Mouse (Mus musculus): ENCODE results near the gene Cldn7.
"Not testable (repeated sequence)": the region's sequence is repeated elsewhere in the genome, so short reads cannot be mapped to it uniquely, and the experiment has no call there.

The Cldn7 gene

DNA sequence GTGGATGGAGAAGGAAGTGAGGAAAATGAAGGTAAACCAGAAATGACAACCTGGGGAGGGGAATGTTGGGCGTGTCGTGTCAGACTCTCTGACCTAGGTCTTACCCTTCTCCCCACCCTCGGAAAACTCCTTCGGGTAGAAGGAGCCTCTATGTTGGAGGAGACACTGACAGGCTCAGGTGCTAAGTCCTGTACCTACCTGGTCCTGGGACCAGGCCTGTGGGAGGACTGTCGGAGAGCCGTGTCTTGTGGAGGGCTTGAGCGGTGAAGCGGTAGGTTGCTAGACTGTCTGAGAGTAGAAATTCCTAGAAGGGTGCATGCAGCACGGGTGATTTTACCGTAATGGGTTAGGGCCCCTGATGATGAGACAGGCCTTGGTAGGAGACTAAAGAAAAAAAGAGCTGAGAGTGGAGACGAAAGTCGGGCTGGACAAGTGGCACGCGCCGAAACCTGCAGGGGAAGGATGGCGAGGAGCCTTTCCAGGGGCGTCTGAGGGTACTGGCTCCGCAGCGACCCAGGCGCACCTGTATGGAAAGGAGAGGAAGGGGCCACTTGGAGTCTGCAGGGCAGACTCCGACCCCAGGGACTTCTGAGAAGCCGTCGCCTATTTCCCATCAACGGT is at the start of gene Cldn7:
Gene Cldn7, plus strand, starts transcription at position 130 of the 621 bp plus-strand sequence.
- no peak for DNase-seq (ENCODE audit: low spot score)

DNA sequence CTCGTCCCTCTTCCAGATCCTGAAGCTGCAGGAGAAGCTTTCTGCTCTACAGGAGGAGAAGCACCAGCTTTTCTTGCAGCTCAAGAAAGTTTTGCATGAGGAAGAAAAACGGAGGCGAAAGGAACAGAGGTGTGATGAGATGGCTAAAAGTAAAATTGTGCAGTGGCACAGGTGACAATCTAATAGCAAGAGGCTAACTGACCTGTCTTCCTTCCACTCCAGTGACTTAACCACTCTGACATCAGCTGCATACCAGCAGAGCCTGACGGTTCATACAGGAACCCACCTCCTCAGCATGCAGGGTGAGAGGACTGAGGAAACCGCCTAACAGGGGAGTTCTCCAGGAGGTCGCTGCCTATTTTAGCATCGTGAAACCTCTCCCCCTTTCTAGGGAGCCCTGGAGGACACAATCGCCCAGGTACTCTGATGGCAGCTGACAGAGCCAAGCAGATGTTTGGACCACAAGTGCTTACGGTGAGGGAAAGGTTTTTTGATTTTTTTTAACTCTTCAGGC is 49.6 kb upstream of the Cldn7 start:
- no peak for DNase-seq (ENCODE audit: low spot score)

DNA sequence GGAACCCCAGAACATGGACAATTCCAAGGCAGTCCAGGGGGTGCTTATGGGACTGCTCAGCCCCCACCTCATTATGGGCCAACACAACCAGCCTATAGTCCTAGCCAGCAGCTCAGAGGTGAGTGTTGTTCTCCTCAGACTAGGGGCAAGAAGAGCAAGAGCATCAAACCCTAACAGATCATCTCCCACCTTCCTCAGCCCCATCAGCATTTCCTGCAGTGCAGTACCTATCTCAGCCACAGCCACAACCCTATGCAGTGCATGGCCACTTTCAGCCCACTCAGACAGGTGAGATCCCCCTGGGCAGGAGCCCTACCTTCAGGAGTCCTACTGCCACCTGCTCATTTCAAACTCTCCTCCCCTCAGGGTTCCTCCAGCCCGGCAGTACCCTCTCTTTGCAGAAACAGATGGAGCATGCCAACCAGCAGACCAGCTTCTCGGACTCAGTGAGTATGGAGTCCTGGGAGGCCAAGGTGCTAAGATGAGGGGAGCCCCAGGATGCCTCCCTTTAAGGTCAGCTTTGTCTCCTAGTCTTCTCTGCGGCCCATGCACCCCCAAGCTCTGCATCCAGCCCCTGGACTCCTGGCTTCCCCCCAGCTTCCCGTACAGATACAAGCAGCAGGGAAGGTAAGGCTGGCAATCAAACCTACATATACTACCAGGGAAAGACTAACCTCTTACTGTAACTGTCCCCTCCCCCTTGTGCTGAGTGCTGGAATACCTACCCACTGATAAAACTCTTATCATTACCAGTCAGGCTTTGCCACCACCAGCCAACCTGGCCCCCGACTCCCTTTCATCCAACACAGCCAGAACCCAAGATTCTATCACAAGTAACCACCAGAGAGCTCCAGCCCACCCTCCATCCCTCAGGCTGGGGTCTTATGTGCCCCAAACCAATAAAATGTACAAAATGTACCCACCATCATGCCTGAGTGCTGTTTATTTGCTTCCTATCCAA is 48.6 kb upstream of the Cldn7 start:
- no peak for DNase-seq (ENCODE audit: low spot score)

DNA sequence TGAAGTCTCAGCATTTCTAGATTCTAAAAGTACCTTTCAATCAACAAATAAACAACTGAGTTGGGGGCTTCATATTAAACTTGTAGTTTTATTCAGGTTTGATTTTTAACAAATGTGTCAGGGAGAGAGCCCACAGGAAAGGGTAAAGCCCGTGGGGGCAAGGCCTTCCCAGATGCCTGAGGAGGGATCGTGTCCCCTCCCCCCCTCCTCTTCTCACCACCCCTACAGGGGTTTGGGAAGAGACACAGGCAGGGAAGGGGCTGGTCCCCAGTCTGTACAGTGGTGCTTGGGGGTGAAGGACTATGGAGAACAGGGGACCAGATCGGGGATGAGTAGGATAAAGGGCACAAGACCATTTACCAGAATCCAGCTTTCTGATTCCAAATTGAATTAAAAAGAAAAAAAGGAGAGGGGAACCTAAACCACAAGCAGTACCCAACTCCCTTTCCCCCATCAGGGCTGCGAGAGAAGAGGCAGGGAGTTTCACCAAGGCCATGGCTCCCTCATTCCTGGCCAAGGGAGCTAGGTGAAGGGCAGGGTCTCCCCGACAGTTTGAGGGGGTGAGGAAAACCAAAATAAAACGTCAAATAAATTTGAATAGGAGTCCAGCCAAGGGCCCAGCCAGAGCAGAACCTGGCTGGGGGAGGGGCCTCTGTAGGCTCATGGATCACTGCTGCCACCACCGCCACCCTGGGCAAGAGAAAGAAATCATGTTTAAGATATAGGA is 47.8 kb upstream of the Cldn7 start:
- DNase-seq (ENCODE audit: low spot score): not testable (repeated sequence)

DNA sequence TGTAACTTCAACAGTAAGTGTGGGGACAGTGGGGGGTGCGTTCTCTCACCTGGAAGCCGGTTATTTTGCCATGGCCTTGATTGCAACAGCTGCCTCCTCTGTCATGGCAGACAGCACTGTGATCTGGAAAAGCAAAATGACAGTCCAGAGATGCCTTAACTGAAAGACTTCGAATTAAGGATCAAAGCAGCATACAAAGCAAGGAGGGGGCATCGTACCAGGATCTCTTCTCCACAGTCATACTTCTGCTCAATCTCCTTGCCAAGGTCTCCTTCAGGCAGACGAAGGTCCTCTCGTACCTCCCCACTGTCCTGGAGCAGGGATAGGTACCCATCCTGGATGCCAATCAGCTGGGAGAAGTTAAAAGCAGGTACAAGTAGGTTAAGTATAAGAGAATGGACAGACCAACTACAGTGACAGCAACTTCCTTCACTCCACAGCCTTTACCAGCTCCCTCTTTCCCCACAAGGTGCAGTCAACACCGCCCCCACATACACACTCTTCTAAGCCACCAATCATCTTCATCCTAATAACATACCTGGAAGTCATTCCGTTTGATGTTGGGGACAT is 47.1 kb upstream of the Cldn7 start:
- no peak for DNase-seq (ENCODE audit: low spot score)

DNA sequence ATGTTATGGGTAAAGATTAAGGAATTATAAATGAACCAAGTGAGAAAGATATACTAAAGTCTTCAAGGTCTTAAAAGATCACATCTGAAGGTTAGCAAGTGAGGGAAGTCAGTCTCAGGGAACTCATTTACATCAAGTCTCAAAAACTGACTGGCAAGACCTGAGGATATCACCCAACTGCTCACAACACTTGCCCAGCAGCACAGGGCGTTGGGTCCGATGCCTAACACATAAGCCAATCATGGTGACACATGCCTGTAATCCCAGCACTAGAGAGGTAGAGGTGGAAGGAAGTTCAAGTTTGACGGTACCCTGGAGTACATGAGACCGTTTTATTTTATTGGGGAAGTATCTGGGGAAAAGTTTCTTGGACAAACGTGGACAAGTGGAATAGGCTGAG is 46.5 kb upstream of the Cldn7 start:
- no peak for DNase-seq (ENCODE audit: low spot score)

DNA sequence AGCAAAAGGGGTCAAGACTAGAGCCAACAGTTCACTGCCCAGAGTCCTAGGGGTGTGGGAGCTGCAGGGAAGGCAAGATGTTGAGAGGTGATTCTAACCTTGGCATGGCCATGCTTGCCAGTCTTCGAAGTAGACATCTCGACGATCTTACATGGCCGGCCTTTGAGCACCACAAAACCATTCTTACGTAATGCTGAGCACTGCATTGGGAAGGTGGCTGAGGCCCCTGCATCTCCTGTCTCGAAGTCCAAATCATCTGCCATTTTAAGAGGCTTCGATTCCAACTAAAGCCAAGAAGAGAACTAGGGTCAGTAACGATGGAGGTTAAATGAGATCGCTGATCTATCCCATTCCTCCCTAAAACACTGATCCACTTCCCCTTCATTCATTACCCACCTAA is 45.5 kb upstream of the Cldn7 start:
- DNase-seq (ENCODE audit: low spot score): no peak

DNA sequence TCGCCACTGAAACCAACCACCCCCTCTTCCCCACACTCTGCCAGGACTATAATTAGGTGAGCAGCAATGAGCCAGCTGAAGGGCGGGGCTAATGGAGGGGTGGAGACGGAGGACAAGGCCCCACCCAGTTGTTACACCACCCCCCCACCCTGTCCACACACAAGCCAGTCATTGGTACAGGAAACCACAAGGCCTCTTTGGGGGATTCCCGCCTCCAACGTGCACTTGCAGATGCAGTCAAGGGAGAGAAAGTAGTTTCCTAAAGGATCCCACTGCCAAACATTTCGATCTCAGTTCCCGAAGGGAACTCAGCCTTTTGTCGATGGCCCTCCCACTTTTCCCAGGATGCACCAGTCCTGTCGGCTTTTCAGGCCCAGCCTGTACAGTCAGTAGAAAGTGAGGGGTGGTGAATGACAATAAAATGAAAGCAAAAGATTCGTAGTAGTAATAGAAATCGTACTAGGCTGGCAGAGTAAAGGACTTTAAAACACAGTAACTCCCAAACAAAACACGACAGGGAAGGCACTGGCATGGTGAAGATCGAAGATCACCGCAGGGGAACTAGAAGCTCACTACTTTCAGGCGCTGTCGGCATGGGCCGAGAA is 44.8 kb upstream of the Cldn7 start:
- peak; percentile 81 for DNase-seq (ENCODE audit: low spot score)

DNA sequence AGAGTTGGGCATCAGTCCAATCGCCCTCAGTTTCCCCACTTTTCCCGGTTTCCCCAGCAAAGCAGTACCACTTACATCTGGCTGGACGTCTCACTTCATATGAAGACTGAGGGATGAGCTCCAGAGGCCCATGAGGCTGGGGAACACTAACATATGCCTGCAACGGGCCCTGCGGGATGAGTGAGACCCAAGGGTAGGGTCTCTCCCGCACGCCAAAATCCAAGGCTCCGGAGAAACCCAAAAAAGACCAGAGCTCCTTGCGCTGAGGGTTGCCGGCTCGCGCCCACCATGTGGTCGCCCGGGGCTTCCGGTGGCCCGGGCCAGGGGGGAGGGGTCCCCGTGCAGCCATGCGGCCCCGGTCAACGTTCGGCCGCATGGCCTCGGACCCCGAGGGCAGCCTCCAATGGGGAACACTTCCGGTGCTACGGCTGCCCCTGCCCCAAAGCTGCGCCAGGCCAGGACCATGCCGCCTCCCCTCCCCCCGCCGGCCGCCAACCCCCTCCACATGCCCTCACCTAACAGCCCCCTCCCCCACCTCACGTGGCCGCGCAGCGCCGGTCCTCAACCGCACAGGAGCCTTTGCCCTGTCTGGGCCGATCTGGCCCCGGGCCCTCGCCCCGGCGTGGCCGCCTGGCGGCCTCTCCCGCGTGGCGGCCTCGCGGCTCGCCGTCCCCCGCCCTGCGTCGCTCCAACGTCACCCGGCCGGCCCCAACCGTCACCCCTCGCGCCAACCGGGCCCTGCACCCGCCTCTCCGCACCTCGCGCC is 44.1 kb upstream of the Cldn7 start:
- DNase-seq (ENCODE audit: low spot score): peak; percentile 62

DNA sequence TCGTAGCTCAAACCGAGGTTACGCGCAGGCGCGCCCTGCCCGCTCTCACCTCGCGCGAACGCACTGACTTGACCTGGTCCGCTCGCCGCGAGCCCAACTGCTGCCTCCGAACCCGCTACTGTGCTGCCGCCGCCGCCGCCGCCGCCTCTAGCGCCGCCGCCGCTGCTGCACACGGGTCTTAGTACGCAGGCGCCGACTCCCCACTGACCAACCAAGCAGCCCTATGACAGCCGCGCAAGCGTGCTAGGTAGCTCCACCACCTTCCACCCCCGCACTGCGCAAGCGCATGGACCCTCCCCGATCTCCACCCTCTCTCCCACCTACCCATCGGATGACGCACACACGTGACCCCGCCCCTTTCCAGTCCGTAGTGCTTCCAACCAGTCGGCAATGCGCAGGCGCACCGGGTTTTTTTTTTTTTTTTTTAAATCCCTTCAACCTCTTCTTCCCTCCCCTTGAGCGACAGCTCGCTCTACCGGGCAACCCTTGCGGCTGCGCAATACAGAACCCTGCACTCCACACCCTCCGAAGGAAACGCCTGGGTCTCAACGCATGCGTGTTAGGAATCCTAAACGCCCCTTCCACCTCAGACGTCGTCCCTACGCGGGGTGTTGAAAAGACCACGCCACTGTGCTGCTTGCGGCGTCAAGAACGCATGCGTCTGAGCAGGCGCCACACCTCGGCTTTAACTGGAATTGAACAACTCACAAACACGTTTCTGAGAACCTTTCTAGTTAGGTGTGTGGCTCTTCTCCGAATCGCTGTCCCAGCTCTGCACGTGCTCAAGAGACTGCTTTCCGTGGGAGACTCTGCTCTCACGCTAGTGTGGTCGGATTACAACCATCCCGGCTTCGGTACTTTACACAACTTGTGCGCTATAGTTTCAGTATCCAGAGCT is 43.2 kb upstream of the Cldn7 start, which contains the start of gene Eif5a:
Gene Eif5a, minus strand, starts transcription at position 845 of the 898 bp plus-strand sequence.
- peak; percentile 100 for DNase-seq (ENCODE audit: low spot score)

DNA sequence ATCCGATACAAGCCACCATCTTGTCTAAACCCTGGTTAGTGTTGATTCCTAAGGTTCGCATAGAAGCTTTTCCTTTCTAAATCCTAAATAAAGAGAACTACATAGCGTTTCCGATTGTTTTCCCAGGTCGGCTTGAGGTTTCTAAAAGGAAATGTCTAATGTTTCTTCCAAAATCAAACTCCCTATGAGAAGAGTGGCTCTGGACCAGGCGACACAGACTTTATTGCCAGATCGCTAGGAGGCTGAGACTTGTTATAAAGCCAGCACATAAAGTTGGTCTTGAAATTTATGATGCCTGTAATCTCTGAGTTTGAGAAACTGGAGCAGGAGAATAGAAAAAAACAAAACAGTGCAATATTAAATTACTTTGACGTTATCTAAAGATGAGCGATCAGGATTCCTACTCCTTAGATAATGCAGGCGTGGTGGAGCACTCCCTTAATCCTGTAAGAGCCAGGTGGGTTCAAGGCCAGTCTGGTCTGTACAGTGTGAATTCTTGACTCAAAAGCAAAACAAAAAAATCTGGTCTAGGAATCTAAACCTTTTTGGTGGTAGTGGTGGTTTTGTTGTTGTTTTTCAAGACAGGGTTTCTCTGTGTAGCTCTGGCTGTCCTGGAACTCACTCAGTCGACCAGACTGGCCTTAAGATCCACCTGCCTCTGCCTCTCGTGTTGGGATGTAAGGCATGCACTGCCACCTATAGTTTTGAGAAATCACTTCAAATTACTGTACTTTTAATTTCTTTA is 42.4 kb upstream of the Cldn7 start:
- peak; percentile 52 for DNase-seq (ENCODE audit: low spot score)

DNA sequence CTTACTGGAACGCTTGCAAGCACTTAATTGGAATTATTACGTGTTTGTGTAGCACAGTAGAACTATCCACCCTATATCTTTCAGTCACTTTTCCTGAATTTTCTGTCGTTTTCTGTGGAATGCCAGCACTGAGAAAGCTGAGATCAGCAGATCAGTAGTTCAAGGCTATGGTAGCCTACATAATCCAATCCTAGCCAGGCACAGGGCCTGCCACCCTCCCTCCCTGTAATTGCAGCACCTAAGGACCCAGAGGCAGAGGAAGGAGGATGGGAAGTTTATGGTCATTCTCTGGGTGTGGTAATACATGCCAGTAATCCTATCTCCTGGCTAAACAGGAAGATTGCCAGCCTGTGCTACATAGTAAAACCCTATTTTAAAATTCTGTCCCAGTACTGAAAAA is 41.8 kb upstream of the Cldn7 start:
- no peak for DNase-seq (ENCODE audit: low spot score)

DNA sequence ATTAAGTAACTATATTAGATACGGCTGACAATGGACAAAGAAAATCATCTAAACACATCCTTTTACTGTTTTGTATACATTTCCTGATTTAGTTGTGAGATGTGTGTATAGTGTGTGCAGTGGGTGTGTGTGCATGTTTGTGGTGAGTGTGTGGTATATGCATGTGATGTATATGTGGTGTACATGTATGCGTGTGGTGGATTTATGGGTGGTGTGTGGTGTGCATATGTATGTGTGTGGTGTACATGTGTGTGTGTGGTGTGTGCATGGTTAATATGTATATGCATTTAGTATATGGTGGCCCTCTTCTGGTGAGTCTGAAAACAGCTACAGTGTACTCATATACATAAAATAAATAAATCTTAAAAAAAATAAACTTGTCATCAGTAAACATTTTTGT is 37.1 kb upstream of the Cldn7 start:
- no peak for DNase-seq (ENCODE audit: low spot score)

DNA sequence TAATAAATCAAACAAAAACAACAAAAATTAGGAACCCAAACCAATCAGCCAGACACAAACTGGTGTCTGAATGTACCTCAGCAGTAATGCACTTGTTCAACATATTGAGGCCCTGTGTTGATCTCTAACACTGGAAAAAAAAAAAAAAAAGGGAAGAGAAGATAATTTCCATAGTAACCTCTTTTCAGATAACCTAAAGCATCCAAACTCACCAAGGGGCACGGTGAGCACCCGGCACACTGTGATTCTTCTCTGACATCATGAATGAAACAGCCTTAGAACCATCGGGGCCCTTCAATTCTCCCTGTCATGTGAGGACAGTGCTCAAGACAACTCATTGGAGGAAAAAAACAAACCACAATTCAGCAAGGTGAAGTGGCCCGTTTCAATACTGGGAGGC is 34.9 kb upstream of the Cldn7 start:
- no peak for DNase-seq (ENCODE audit: low spot score)

DNA sequence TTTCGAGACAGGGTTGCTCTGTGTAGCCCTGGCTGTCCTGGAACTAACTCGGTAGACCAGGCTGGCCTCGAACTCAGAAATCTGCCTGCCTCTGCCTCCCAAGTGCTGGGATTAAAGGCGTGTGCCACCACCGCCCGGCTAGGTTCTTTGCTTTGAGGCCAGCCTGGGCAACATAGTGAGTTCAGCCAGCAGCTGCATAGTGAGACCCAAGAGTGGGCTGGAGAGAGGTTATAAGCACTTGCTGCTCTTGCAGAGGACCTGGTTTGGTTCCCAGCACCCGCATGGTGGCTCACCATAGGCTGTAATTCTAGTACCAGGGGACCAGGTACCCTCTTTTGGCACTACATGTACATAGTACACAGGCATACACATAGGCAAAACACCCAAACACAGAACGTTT is 34.4 kb upstream of the Cldn7 start:
- DNase-seq (ENCODE audit: low spot score): not testable (repeated sequence)

DNA sequence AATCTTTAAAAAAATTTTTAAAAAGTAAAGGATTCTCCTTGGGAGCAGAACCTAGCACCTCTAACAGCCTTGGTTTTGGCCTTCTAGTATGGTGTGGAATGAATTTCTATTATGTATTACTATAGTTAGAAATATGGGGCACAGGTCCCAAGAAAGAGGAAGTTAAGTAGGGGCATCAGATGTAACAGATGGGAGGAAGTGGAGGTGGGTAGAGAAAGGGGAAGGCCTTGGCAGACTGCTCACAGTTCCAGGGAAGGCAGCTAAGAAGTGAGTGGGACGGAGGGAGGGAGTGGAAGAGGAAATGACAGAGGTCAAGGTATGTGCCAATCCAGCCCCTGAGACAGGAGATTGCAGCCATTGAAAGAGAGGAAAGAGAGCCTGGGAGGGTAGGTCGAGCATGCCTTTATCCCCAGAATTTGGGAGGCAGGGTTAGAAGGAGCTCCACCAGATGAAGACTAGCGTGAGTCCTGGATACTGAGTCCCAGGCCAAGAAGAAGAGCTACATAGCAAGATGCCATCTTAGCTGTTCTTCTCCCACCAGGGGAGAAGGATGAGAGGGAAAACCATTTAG is 33.5 kb upstream of the Cldn7 start:
- no peak for DNase-seq (ENCODE audit: low spot score)

DNA sequence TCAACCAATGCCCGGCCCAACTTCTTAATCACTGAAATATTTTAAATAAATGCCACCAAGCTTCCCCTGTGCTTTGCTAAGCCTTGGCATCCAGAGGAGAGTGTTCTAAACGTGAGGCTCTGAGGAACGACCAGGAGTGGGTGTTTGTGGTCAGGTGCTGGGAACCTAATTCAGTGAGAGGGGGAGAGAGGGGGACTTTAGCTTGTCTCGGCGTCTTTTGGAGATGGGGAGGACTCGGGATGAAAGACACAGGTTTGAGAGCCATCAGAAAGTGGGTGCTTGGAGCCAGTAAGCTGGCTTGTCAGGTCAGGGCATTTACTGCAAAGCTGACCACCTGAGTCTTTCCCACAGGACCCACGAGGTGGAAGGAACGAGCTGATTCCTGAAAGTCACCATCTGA is 32.8 kb upstream of the Cldn7 start:
- DNase-seq (ENCODE audit: low spot score): no peak

DNA sequence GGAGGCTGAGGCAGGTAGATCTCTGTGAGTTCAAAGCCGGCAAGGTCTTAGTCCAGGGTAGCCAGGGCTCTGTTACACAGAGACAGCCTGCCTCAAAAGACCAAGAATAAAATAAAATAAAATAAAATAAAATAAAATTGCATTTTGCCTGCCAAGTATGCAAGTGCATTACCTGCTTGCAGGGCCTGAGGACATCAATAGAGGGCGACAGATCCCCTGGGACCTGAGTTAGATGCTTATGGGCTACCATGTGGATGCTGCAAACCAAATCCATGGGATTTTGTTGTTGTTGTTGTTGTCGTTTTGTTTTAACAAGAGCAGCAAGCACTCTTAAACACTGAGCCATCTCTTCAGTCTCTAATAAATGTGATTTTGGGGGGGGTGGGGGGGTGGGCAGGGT is 32.3 kb upstream of the Cldn7 start:
- no peak for DNase-seq (ENCODE audit: low spot score)

DNA sequence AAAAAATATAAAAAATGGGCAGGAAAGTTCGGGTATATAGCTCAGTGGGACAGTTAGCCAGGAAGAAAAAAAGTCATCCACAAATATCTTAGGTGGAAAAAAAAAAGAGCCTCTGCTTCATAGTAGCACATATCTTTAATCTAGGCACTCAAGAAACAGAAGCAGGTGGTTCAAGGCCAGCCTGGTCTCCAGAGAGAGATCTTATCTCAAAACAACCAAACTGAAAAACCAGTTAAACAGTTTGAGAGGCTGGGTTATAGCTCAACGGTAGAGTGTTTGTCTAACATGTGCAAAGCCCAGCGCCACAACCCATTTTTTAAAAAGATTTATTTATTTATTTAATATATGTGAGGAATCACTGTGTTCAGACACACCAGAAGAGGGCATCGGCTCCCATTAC is 31.5 kb upstream of the Cldn7 start:
- no peak for DNase-seq (ENCODE audit: low spot score)
